Mouse (Mus musculus) G1E (cell line): Measurements from ENCODE around the gene Cldn19.

ENCODE experiments used
- CTCF ChIP-seq: IDR thresholded peaks from 2 replicates; pipeline ENCODE4 v1.5.1; 2012; ENCODE audit warnings: low read depth, low read length, inconsistent platforms, mixed read lengths
- POLR2AphosphoS5 ChIP-seq: IDR thresholded peaks from 2 replicates; pipeline ENCODE4 v1.6.1; 2012; ENCODE audit warnings: low read depth, low read length, inconsistent platforms; ENCODE audit not compliant: insufficient replicate concordance
- TAL1 ChIP-seq: conservative IDR thresholded peaks from 2 replicates; pipeline ENCODE4 v1.6.1; 2012; ENCODE audit warnings: low read depth, low read length, inconsistent platforms, mixed read lengths

DNA sequence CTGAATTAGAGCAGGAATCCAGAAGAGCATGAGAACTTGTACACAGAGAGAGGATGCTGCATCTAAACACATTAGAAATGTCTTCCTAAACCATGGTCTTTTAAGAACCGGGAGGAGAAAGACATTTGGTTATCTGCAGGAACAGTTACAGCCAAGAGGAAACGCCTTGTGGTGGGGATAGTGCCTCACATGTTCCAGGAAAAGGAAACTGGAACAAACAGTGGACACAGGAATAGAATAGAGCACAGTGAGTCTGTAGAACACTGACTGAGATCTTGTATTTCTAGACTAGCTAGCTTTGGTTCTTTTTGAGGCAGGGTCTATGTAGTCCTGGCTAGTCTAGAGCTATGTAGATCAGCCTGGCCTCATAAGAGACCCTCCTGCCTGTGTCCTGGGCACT is 20.0 kb downstream of the Cldn19 start:
- no peak for TF ChIP-seq CTCF
- no peak for TF ChIP-seq TAL1
- TF ChIP-seq POLR2AphosphoS5, result no peak
